Mouse (Mus musculus) olfactory bulb, adult 2 months (tissue): ENCODE data around the gene Olfr211.

Experiments
- CTCF ChIP-seq: fragments of 200-500 bp; IDR thresholded peaks from 2 replicates; pipeline ENCODE4 v1.5.1; 2012; ENCODE audit warnings: low read depth, mild to moderate bottlenecking, low read length, moderate library complexity; ENCODE audit not compliant: insufficient read depth
- POLR2A ChIP-seq: fragments of 200-500 bp; IDR thresholded peaks from 2 replicates; pipeline ENCODE4 v1.6.1; 2012; ENCODE audit warnings: mild to moderate bottlenecking, low read depth, low read length, moderate library complexity; ENCODE audit not compliant: insufficient read depth

DNA sequence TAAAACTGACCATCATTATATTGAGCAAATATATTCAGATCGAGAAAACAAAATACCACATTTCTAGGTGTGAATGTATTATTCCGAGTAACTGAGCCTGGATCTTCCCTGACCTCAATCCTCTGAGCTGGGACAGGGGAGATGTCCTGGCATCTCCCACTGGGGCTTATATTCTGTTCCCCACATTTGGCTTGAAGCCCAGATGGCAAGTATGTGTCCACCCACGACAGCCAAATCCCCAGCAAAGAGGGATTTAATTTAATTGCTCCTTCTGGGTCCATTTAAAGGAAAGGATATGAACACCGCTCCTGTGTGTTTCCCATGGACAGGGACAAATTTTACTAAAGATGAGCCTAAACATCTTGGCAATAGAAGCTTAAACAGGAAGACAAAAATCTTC lies at the start of gene Olfr211:
- no peak for TF ChIP-seq CTCF
- TF ChIP-seq POLR2A = no peak
